Mouse (Mus musculus): Measurements from ENCODE around the gene Gpr33. TPM values are rescaled to one million over a fixed set of nuclear protein-coding genes. Genes with fewer than 3 reads are reported as not detected.

The Gpr33 gene
- total and polyA plus RNA-seq, 3 experiments: 0.11 TPM; not detected in 2

DNA sequence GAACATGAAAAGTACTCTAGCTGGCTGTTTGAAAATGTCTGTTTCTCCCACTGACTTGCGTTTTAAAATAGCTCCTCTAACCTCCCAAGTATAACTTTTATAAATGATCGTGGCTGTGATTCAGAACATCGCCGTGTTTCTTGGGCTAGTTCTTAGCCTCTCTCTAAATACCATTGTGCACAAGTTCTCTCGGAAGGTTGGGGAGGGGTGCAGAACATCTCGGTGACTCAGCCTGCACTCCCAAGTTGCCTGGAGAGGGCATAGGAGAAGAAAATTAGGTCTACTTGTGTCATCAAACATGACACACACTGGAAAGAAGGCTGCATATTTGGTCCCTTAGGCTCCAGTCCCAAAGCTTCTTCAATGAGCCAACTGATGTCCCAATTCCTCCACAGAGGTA, 4.4 kb upstream of the Gpr33 start:
- Histone ChIP-seq H3K27me3 (ENCODE audit: insufficient read depth, low read length) (peaks cover 3% of the 10 kb centered on the region; the same call in 1 of the 2 replicates), H3K9me3 (replicated peaks) (no peaks in the 10 kb centered on the region), H3K4me3 (ENCODE audit: low read depth, low read length) (no peak overlapping the region), H3K4me1 (ENCODE audit: insufficient read depth, low read depth, low read length) (no peaks in the 10 kb centered on the region), H3K36me3 (replicated peaks) (no peaks in the 10 kb centered on the region)
- ATAC-seq (ENCODE audit: extremely low read depth, insufficient number of reproducible peaks, low FRiP score, poor library complexity, severe bottlenecking) (no peak), DNase-seq (ENCODE audit: low spot score) (no peak)
- TF ChIP-seq GATA1 (IDR thresholded peaks at IDR 0.05; ENCODE audit: borderline replicate concordance, low read length) (no peak), GATA2 (IDR thresholded peaks at IDR 0.05; ENCODE audit: borderline replicate concordance, low read depth, low read length) (no peak), TAL1 (conservative IDR thresholded peaks at IDR 0.05; ENCODE audit: low read depth, low read length) (no peak), POLR2AphosphoS5 (IDR thresholded peaks at IDR 0.05; ENCODE audit: insufficient replicate concordance, low read depth, low read length) (no peak), CTCF (IDR thresholded peaks at IDR 0.05; ENCODE audit: low read depth, low read length) (no peak)

DNA sequence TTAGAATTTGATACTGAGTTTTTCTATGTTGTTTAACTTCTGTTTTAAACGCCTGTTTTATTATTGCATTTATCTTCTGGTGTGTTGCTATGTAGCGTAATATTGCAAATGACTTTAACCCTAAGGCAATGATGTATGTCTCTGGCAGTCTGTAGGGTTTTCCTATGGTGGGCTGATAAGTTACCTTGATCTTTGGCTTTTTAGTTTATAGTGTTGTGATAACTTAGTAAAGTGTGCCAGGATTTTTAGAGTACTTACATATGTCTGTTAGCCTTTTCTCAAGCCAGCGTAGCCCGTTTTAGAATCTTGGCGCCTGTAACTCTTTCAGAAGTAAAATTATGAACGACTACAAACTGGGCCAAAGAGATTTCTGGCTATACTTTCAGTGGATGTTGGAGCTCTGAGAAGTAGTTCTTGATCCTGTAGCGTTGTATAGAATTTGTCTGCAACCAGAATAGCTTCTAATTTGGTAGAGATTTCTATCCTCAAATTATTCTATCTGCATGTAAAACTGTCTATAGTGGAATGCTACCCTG, 13.3 kb downstream of the Gpr33 start:
- H3K9me3 ChIP-seq (replicated peaks): no peaks in the 10 kb centered on the region
- peaks cover 14% of the 10 kb centered on the region for H3K27me3 ChIP-seq (ENCODE audit: insufficient read depth, low read length)
- H3K4me1 ChIP-seq (ENCODE audit: insufficient read depth, low read depth, low read length): peaks cover 3% of the 10 kb centered on the region; the same call in 1 of the 2 replicates
- TF ChIP-seq POLR2AphosphoS5 (IDR thresholded peaks at IDR 0.05; ENCODE audit: insufficient replicate concordance, low read depth, low read length) (no peak), GATA2 (IDR thresholded peaks at IDR 0.05; ENCODE audit: borderline replicate concordance, low read depth, low read length) (no peak), TAL1 (conservative IDR thresholded peaks at IDR 0.05; ENCODE audit: low read depth, low read length) (no peak), GATA1 (IDR thresholded peaks at IDR 0.05; ENCODE audit: borderline replicate concordance, low read length) (no peak), CTCF (IDR thresholded peaks at IDR 0.05; ENCODE audit: low read depth, low read length) (no peak)
- ATAC-seq (ENCODE audit: extremely low read depth, insufficient number of reproducible peaks, low FRiP score, poor library complexity, severe bottlenecking) (no peak), DNase-seq (ENCODE audit: low spot score) (no peak)
- no peaks in the 10 kb centered on the region for H3K36me3 ChIP-seq (replicated peaks)
- no peak overlapping the region for H3K4me3 ChIP-seq (ENCODE audit: low read depth, low read length)

DNA sequence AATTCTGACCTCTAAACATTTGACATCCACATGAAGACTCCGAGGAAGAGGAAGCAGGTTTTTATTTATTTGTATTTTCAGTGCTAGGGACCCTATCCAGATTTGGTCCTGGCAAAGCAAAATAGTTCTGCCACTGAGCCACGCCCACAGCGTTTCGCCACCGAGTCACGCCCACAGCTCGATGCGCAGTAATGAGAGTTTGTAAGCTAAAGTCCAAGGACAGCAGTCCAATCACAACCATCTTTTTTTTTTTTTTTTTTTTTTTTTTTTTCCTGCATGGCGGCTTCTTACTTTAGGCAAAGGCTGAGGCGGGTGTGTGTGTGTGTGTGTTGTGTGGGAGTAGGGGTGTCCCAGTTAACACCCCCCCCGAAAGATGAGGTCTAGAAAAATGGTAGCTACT, 13.8 kb downstream of the Gpr33 start:
- DNase-seq (ENCODE audit: low spot score) (no peak), ATAC-seq (ENCODE audit: extremely low read depth, insufficient number of reproducible peaks, low FRiP score, poor library complexity, severe bottlenecking) (no peak)
- no peak for TF ChIP-seq GATA1 (IDR thresholded peaks at IDR 0.05; ENCODE audit: borderline replicate concordance, low read length)
- no peak for TF ChIP-seq GATA2 (IDR thresholded peaks at IDR 0.05; ENCODE audit: borderline replicate concordance, low read depth, low read length)
- no peak for TF ChIP-seq POLR2AphosphoS5 (IDR thresholded peaks at IDR 0.05; ENCODE audit: insufficient replicate concordance, low read depth, low read length)
- no peak for TF ChIP-seq TAL1 (conservative IDR thresholded peaks at IDR 0.05; ENCODE audit: low read depth, low read length)
- no peak for TF ChIP-seq CTCF (IDR thresholded peaks at IDR 0.05; ENCODE audit: low read depth, low read length)
- H3K9me3 ChIP-seq (replicated peaks): no peaks in the 10 kb centered on the region
- H3K36me3 ChIP-seq (replicated peaks): no peaks in the 10 kb centered on the region
- peaks cover 17% of the 10 kb centered on the region for H3K27me3 ChIP-seq (ENCODE audit: insufficient read depth, low read length)
- H3K4me3 ChIP-seq (ENCODE audit: low read depth, low read length): no peak overlapping the region
- H3K4me1 ChIP-seq (ENCODE audit: insufficient read depth, low read depth, low read length): peaks cover 3% of the 10 kb centered on the region; the same call in 1 of the 2 replicates

DNA sequence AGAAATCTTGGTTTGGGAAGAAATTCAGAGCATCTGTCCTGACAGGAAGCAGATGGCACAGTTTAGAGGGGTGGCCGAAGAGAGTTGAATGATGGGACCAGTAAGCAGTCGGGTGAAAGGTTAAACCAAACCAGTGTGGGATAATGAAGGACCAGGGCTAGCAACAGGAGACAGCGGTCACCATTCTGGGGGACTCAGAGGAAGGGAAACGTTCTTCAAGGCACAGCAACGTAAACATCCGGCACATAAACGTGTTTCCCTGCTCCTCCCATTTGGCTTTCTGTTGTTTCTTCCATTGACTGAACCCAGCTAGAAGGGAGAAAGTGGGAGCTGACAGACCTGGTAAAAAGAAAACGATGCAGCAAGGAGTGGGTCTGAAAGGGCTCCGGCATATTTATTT, 14.6 kb downstream of the Gpr33 start:
- H3K4me3 ChIP-seq (ENCODE audit: low read depth, low read length): no peak overlapping the region
- H3K4me1 ChIP-seq (ENCODE audit: insufficient read depth, low read depth, low read length): peaks cover 3% of the 10 kb centered on the region; the same call in 1 of the 2 replicates
- TF ChIP-seq GATA2 (IDR thresholded peaks at IDR 0.05; ENCODE audit: borderline replicate concordance, low read depth, low read length) (no peak), POLR2AphosphoS5 (IDR thresholded peaks at IDR 0.05; ENCODE audit: insufficient replicate concordance, low read depth, low read length) (no peak), TAL1 (conservative IDR thresholded peaks at IDR 0.05; ENCODE audit: low read depth, low read length) (no peak), GATA1 (IDR thresholded peaks at IDR 0.05; ENCODE audit: borderline replicate concordance, low read length) (no peak), CTCF (IDR thresholded peaks at IDR 0.05; ENCODE audit: low read depth, low read length) (no peak)
- no peaks in the 10 kb centered on the region for H3K9me3 ChIP-seq (replicated peaks)
- no peaks in the 10 kb centered on the region for H3K36me3 ChIP-seq (replicated peaks)
- peaks cover 17% of the 10 kb centered on the region for H3K27me3 ChIP-seq (ENCODE audit: insufficient read depth, low read length)
- DNase-seq (ENCODE audit: low spot score) (no peak), ATAC-seq (ENCODE audit: extremely low read depth, insufficient number of reproducible peaks, low FRiP score, poor library complexity, severe bottlenecking) (no peak)

DNA sequence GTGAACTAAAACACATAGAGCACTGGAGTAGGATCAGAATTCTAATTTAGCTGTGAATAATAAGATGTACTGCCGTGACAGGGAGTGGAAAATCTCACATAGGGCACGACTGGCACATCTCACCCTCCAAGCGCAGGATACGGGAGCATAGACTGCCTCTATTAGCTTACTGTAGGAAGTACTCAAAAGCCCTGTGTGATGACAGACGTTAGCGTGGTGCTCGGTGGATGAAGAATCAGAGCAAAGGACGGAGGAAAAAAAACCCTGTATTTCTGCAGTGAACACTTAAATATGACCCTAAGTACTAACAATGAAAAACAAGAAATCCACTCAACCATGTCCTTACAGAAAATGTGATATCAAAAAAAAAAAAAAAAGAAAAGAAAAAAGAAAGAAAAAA, 15.7 kb downstream of the Gpr33 start:
- Histone ChIP-seq H3K9me3 (replicated peaks) (no peaks in the 10 kb centered on the region), H3K27me3 (ENCODE audit: insufficient read depth, low read length) (peaks cover 12% of the 10 kb centered on the region), H3K4me3 (ENCODE audit: low read depth, low read length) (no peak overlapping the region), H3K4me1 (ENCODE audit: insufficient read depth, low read depth, low read length) (peaks cover 3% of the 10 kb centered on the region; the same call in 1 of the 2 replicates), H3K36me3 (replicated peaks) (no peaks in the 10 kb centered on the region)
- no peak for DNase-seq (ENCODE audit: low spot score)
- no peak for ATAC-seq (ENCODE audit: extremely low read depth, insufficient number of reproducible peaks, low FRiP score, poor library complexity, severe bottlenecking)
- TF ChIP-seq POLR2AphosphoS5 (IDR thresholded peaks at IDR 0.05; ENCODE audit: insufficient replicate concordance, low read depth, low read length): no peak
- TF ChIP-seq CTCF (IDR thresholded peaks at IDR 0.05; ENCODE audit: low read depth, low read length): no peak
- TF ChIP-seq TAL1 (conservative IDR thresholded peaks at IDR 0.05; ENCODE audit: low read depth, low read length): no peak
- TF ChIP-seq GATA2 (IDR thresholded peaks at IDR 0.05; ENCODE audit: borderline replicate concordance, low read depth, low read length): no peak
- no peak for TF ChIP-seq GATA1 (IDR thresholded peaks at IDR 0.05; ENCODE audit: borderline replicate concordance, low read length)

DNA sequence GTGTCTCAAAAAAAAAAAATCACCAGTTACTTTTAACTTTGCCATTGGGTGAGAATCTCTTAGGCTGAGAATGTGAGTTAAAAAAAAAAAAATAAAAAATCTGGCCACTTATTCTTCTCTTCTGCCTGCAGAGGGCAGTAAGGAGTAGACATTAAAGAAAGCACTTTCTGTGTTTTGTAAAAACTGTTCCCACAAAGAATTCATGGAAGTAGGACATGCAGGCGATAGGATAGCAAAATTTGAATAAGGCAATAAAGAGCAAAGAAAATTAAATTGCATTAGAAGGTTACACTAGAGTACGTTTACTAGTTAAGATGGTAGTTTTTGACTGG, 17.3 kb downstream of the Gpr33 start:
- H3K27me3 ChIP-seq (ENCODE audit: insufficient read depth, low read length): peaks cover 8% of the 10 kb centered on the region
- H3K4me3 ChIP-seq (ENCODE audit: low read depth, low read length): no peak overlapping the region
- DNase-seq (ENCODE audit: low spot score): no peak
- TF ChIP-seq CTCF (IDR thresholded peaks at IDR 0.05; ENCODE audit: low read depth, low read length) (no peak), TAL1 (conservative IDR thresholded peaks at IDR 0.05; ENCODE audit: low read depth, low read length) (no peak), POLR2AphosphoS5 (IDR thresholded peaks at IDR 0.05; ENCODE audit: insufficient replicate concordance, low read depth, low read length) (no peak), GATA2 (IDR thresholded peaks at IDR 0.05; ENCODE audit: borderline replicate concordance, low read depth, low read length) (no peak)
- H3K36me3 ChIP-seq (replicated peaks): no peaks in the 10 kb centered on the region
- H3K4me1 ChIP-seq (ENCODE audit: insufficient read depth, low read depth, low read length): peaks cover 6% of the 10 kb centered on the region; the same call in 1 of the 2 replicates
- no peaks in the 10 kb centered on the region for H3K9me3 ChIP-seq (replicated peaks)
- no peak for ATAC-seq (ENCODE audit: extremely low read depth, insufficient number of reproducible peaks, low FRiP score, poor library complexity, severe bottlenecking)
